Mouse (Mus musculus) MEL (cell line): ENCODE measurements around the gene Actc1. TPM values are rescaled to one million over a fixed set of nuclear protein-coding genes. Genes with fewer than 3 reads are reported as not detected.

ENCODE experiments used
- DNase-seq: peaks from one replicate; pipeline ENCODE4 v3.0.0; 2011; ENCODE audit warnings: low read depth, low spot score
- H3K27ac ChIP-seq: 2 replicates; pipeline ENCODE4 v1.5.1; 2012; ENCODE audit warnings: low read depth, mild to moderate bottlenecking, control low read depth, low read length, moderate library complexity; ENCODE audit not compliant: control insufficient read depth
- H3K27me3 ChIP-seq, 2 experiments: fragments of 150-350 bp in 1 of 2; sonication (generic) in 1 of 2; 2 replicates each; pipeline ENCODE4 v1.6.1; 2012; ENCODE audit warnings: low read length in 2 of 2, mild to moderate bottlenecking in 2 of 2, improper control_type of control experiment in 1 of 2, moderate library complexity in 1 of 2; ENCODE audit not compliant: insufficient read depth in 2 of 2, control insufficient read depth in 1 of 2
- H3K36me3 ChIP-seq, 2 experiments: 2 replicates each; pipeline ENCODE4 v1.6.1; 2012 to 2014; ENCODE audit warnings: low read length in 2 of 2, improper control_type of control experiment in 1 of 2, inconsistent platforms in 1 of 2, mild to moderate bottlenecking in 1 of 2; ENCODE audit not compliant: insufficient read depth in 2 of 2, control insufficient read depth in 1 of 2
- H3K4me1 ChIP-seq, 2 experiments: fragments of 150-350 bp in 1 of 2; sonication (generic) in 1 of 2; 2 replicates each; pipeline ENCODE4 v1.6.1; 2012; ENCODE audit warnings: low read length in 2 of 2, improper control_type of control experiment in 1 of 2, mild to moderate bottlenecking in 1 of 2; ENCODE audit not compliant: insufficient read depth in 2 of 2, control insufficient read depth in 1 of 2
- H3K4me3 ChIP-seq, 2 experiments: fragments of 150-350 bp in 1 of 2; sonication (generic) in 1 of 2; 2 replicates each; pipeline ENCODE4 v1.5.1; 2012; ENCODE audit warnings: low read depth in 2 of 2, low read length in 2 of 2, mild to moderate bottlenecking in 2 of 2, moderate library complexity in 2 of 2, control low read depth in 1 of 2, improper control_type of control experiment in 1 of 2; ENCODE audit not compliant: control insufficient read depth in 1 of 2, insufficient read depth in 1 of 2
- H3K79me2 ChIP-seq: 2 replicates; pipeline ENCODE4 v1.6.1; 2012; ENCODE audit warnings: mild to moderate bottlenecking, low read length, moderate library complexity; ENCODE audit not compliant: control insufficient read depth, poor library complexity, insufficient read depth
- H3K9ac ChIP-seq: 2 replicates; pipeline ENCODE4 v1.6.1; 2012; ENCODE audit warnings: low read depth, mild to moderate bottlenecking, control low read depth, low read length, moderate library complexity; ENCODE audit not compliant: control insufficient read depth, poor library complexity, severe bottlenecking
- H3K9me3 ChIP-seq: fragments of 150-350 bp; sonication (generic); replicated peaks from 2 replicates; pipeline ENCODE4 v1.6.1; 2012; ENCODE audit warnings: mild to moderate bottlenecking, low read length, improper control_type of control experiment, moderate library complexity; ENCODE audit not compliant: insufficient read depth
- CHD1 ChIP-seq: IDR thresholded peaks from 2 replicates; pipeline ENCODE4 v1.6.1; 2012; ENCODE audit warnings: low read depth, mild to moderate bottlenecking, inconsistent platforms, low read length, improper control_type of control experiment
- CHD2 ChIP-seq: IDR thresholded peaks from 2 replicates; pipeline ENCODE4 v1.6.1; 2011; ENCODE audit warnings: low read length, improper control_type of control experiment
- ELF1 ChIP-seq: IDR thresholded peaks from 2 replicates; pipeline ENCODE4 v1.6.1; 2014; ENCODE audit warnings: low read depth, mild to moderate bottlenecking, inconsistent platforms, low read length, improper control_type of control experiment, moderate library complexity
- ETS1 ChIP-seq: IDR thresholded peaks from 2 replicates; pipeline ENCODE4 v1.6.1; 2012; ENCODE audit warnings: low read depth, mild to moderate bottlenecking, inconsistent platforms, low read length, improper control_type of control experiment, moderate library complexity
- GATA1 ChIP-seq: IDR thresholded peaks from 2 replicates; pipeline ENCODE4 v1.6.1; 2011; ENCODE audit warnings: low read depth, low read length, improper control_type of control experiment
- HCFC1 ChIP-seq: IDR thresholded peaks from 2 replicates; pipeline ENCODE4 v1.6.1; 2012; ENCODE audit warnings: low read depth, mild to moderate bottlenecking, inconsistent platforms, low read length, improper control_type of control experiment, moderate library complexity
- JUND ChIP-seq: IDR thresholded peaks from 2 replicates; pipeline ENCODE4 v1.6.1; 2011; ENCODE audit warnings: low read depth, mild to moderate bottlenecking, improper control_type of control experiment, low read length
- KAT2A ChIP-seq: conservative IDR thresholded peaks from 2 replicates; pipeline ENCODE4 v1.6.1; 2012; ENCODE audit warnings: low read depth, low read length, improper control_type of control experiment, inconsistent platforms
- MAFK ChIP-seq: IDR thresholded peaks from 2 replicates; pipeline ENCODE4 v1.6.1; 2011; ENCODE audit warnings: low read depth, mild to moderate bottlenecking, low read length, improper control_type of control experiment, borderline replicate concordance
- MAX ChIP-seq: IDR thresholded peaks from 2 replicates; pipeline ENCODE4 v1.6.1; 2011; ENCODE audit warnings: low read length, improper control_type of control experiment
- MAZ ChIP-seq: IDR thresholded peaks from 2 replicates; pipeline ENCODE4 v1.6.1; 2012; ENCODE audit warnings: low read depth, mild to moderate bottlenecking, inconsistent platforms, low read length, improper control_type of control experiment
- MEF2A ChIP-seq: IDR thresholded peaks from 2 replicates; pipeline ENCODE4 v1.6.1; 2014; ENCODE audit warnings: low read depth, mild to moderate bottlenecking, inconsistent platforms, low read length, improper control_type of control experiment; ENCODE audit not compliant: poor library complexity, insufficient replicate concordance, severe bottlenecking; ENCODE audit errors: extremely low read depth
- MYB ChIP-seq: IDR thresholded peaks from 2 replicates; pipeline ENCODE4 v1.6.1; 2011; ENCODE audit warnings: mild to moderate bottlenecking, low read depth, low read length, improper control_type of control experiment
- MYC ChIP-seq: IDR thresholded peaks from 2 replicates; pipeline ENCODE4 v1.6.1; 2011; ENCODE audit warnings: low read depth, mild to moderate bottlenecking, low read length, improper control_type of control experiment, moderate library complexity
- POLR2A ChIP-seq, 2 experiments: IDR thresholded peaks; 2 replicates each; pipeline ENCODE4 v1.6.1; 2011 to 2012; ENCODE audit warnings: low read length in 2 of 2, mild to moderate bottlenecking in 2 of 2, control low read depth in 1 of 2, improper control_type of control experiment in 1 of 2, low read depth in 1 of 2, moderate library complexity in 1 of 2; ENCODE audit not compliant: control insufficient read depth in 1 of 2, insufficient read depth in 1 of 2, poor library complexity in 1 of 2
- POLR2AphosphoS2 ChIP-seq: IDR thresholded peaks from 2 replicates; pipeline ENCODE4 v1.6.1; 2011; ENCODE audit warnings: low read length, improper control_type of control experiment
- POLR2AphosphoS5 ChIP-seq: IDR thresholded peaks from 2 replicates; pipeline ENCODE4 v1.6.1; 2012; ENCODE audit warnings: low read depth, borderline replicate concordance, mild to moderate bottlenecking, inconsistent platforms, low read length, moderate library complexity, mixed read lengths
- RAD21 ChIP-seq: IDR thresholded peaks from 2 replicates; pipeline ENCODE4 v1.6.1; 2011; ENCODE audit warnings: mild to moderate bottlenecking, low read depth, low read length, improper control_type of control experiment
- RCOR1 ChIP-seq: IDR thresholded peaks from 2 replicates; pipeline ENCODE4 v1.6.1; 2012; ENCODE audit warnings: low read depth, mild to moderate bottlenecking, inconsistent platforms, low read length, improper control_type of control experiment
- SIN3A ChIP-seq: IDR thresholded peaks from 2 replicates; pipeline ENCODE4 v1.6.1; 2012; ENCODE audit warnings: low read length, improper control_type of control experiment, inconsistent platforms
- SMC3 ChIP-seq: IDR thresholded peaks from 2 replicates; pipeline ENCODE4 v1.6.1; 2011; ENCODE audit warnings: low read depth, low read length, improper control_type of control experiment
- TAL1 ChIP-seq: IDR thresholded peaks from 2 replicates; pipeline ENCODE4 v1.6.1; 2012; ENCODE audit warnings: mild to moderate bottlenecking, inconsistent platforms, low read length, moderate library complexity, mixed read lengths
- TCF12 ChIP-seq: IDR thresholded peaks from 2 replicates; pipeline ENCODE4 v1.6.1; 2014; ENCODE audit warnings: low read depth, mild to moderate bottlenecking, inconsistent platforms, low read length, improper control_type of control experiment, moderate library complexity
- UBTF ChIP-seq: IDR thresholded peaks from 2 replicates; pipeline ENCODE4 v1.6.1; 2012; ENCODE audit warnings: low read depth, mild to moderate bottlenecking, inconsistent platforms, low read length, improper control_type of control experiment, moderate library complexity, borderline replicate concordance; ENCODE audit not compliant: insufficient read depth
- USF1 ChIP-seq: IDR thresholded peaks from 2 replicates; pipeline ENCODE4 v1.6.1; 2014; ENCODE audit warnings: low read depth, mild to moderate bottlenecking, inconsistent platforms, low read length, improper control_type of control experiment, moderate library complexity
- USF2 ChIP-seq, 2 experiments: IDR thresholded peaks; 2 replicates each; pipeline ENCODE4 v1.6.1; 2011 to 2012; ENCODE audit warnings: improper control_type of control experiment in 2 of 2, low read length in 2 of 2, borderline replicate concordance in 1 of 2, inconsistent platforms in 1 of 2, low read depth in 1 of 2, mild to moderate bottlenecking in 1 of 2; ENCODE audit not compliant: insufficient read depth in 1 of 2
- ZKSCAN1 ChIP-seq: IDR thresholded peaks from 2 replicates; pipeline ENCODE4 v1.6.1; 2012; ENCODE audit warnings: low read depth, mild to moderate bottlenecking, inconsistent platforms, low read length, improper control_type of control experiment, moderate library complexity
- ZMIZ1 ChIP-seq: IDR thresholded peaks from 2 replicates; pipeline ENCODE4 v1.6.1; 2012; ENCODE audit warnings: low read depth, mild to moderate bottlenecking, inconsistent platforms, low read length, improper control_type of control experiment, moderate library complexity
- ZNF384 ChIP-seq: IDR thresholded peaks from 2 replicates; pipeline ENCODE4 v1.6.1; 2012; ENCODE audit warnings: low read depth, mild to moderate bottlenecking, inconsistent platforms, low read length, improper control_type of control experiment
- polyA plus RNA-seq, 2 experiments: library from polyadenylated mRNA; stranded (reverse) in 1 of 2; unstranded in 1 of 2; fragments of >175 nt in 1 of 2; fragments of >200 nt in 1 of 2; gene quantifications; 2 replicates each; pipeline versions ENCODE4 v1.2.1 to v1.2.4; 2012; ENCODE audit warnings: low replicate concordance in 2 of 2, low read depth in 1 of 2; ENCODE audit not compliant: insufficient read length in 2 of 2, insufficient read depth in 1 of 2, missing spikeins in 1 of 2
- total RNA-seq: library from RNA; depleted of rRNA; stranded (reverse); fragments of 300-350 nt; gene quantifications from 2 replicates; pipeline ENCODE4 v1.2.3, GENCODE M21; 2012

The Actc1 gene
- total and polyA plus RNA-seq, 3 experiments: not detected

GRCm38 (mm10) chr2:114023383-114023782, 30.0 kb downstream of the Actc1 start:
- H3K79me2 ChIP-seq: no peaks in the 10 kb centered on the region
- no peak overlapping the region for H3K4me3 ChIP-seq
- no peaks in the 10 kb centered on the region for H3K4me1 ChIP-seq
- H3K9me3 ChIP-seq: no peaks in the 10 kb centered on the region
- TF ChIP-seq MYB: no peak
- no peak for TF ChIP-seq MYC
- no peak for TF ChIP-seq SMC3
- no peak for TF ChIP-seq ELF1
- no peak for TF ChIP-seq GATA1
- TF ChIP-seq RAD21: no peak
- TF ChIP-seq POLR2A (IDR thresholded peaks at IDR 0.05; ENCODE audit: control insufficient read depth in 1 of 2, insufficient read depth in 1 of 2, low read depth in 1 of 2, low read length in 2 of 2, poor library complexity in 1 of 2): no peak
- no peak for TF ChIP-seq MAX
- no peak for TF ChIP-seq MAZ
- TF ChIP-seq SIN3A: no peak
- no peak for TF ChIP-seq CHD2
- TF ChIP-seq MAFK: no peak
- no peak for TF ChIP-seq MEF2A
- no peak for TF ChIP-seq ETS1
- no peak for TF ChIP-seq KAT2A
- TF ChIP-seq USF2 (IDR thresholded peaks at IDR 0.05; ENCODE audit: borderline replicate concordance in 1 of 2, insufficient read depth in 1 of 2, low read depth in 1 of 2, low read length in 2 of 2): no peak
- no peak for TF ChIP-seq TAL1
- TF ChIP-seq ZKSCAN1: no peak
- TF ChIP-seq JUND: no peak
- no peaks in the 10 kb centered on the region for H3K36me3 ChIP-seq
- H3K9ac ChIP-seq: no peak overlapping the region
- no peak overlapping the region for H3K27ac ChIP-seq
- no peaks in the 10 kb centered on the region; a peak in 1 of 4 replicates for H3K27me3 ChIP-seq
- DNase-seq: no peak

GRCm38 (mm10) chr2:114020210-114020563, 33.2 kb downstream of the Actc1 start:
- no peak overlapping the region for H3K4me3 ChIP-seq
- no peaks in the 10 kb centered on the region for H3K79me2 ChIP-seq
- H3K4me1 ChIP-seq: no peaks in the 10 kb centered on the region
- no peak for TF ChIP-seq TCF12
- TF ChIP-seq CHD1: no peak
- TF ChIP-seq MAX: no peak
- no peak for TF ChIP-seq POLR2A (IDR thresholded peaks at IDR 0.05; ENCODE audit: control insufficient read depth in 1 of 2, insufficient read depth in 1 of 2, low read depth in 1 of 2, low read length in 2 of 2, poor library complexity in 1 of 2)
- no peak for TF ChIP-seq UBTF
- no peak for TF ChIP-seq ZNF384
- TF ChIP-seq POLR2AphosphoS2: no peak
- no peak for TF ChIP-seq USF2 (IDR thresholded peaks at IDR 0.05; ENCODE audit: borderline replicate concordance in 1 of 2, insufficient read depth in 1 of 2, low read depth in 1 of 2, low read length in 2 of 2)
- TF ChIP-seq MEF2A: no peak
- TF ChIP-seq JUND: no peak
- no peak for TF ChIP-seq POLR2AphosphoS5
- no peak for TF ChIP-seq SIN3A
- no peak for TF ChIP-seq USF1
- TF ChIP-seq TAL1: no peak
- no peak for TF ChIP-seq ZKSCAN1
- TF ChIP-seq MYC: no peak
- TF ChIP-seq RCOR1: no peak
- no peak for TF ChIP-seq ELF1
- no peak for TF ChIP-seq ZMIZ1
- TF ChIP-seq HCFC1: no peak
- no peak for DNase-seq
- no peaks in the 10 kb centered on the region for H3K9me3 ChIP-seq
- no peaks in the 10 kb centered on the region; a peak in 1 of 4 replicates for H3K27me3 ChIP-seq
- no peaks in the 10 kb centered on the region for H3K36me3 ChIP-seq
- H3K9ac ChIP-seq: no peak overlapping the region
- no peak overlapping the region for H3K27ac ChIP-seq
